Mouse (Mus musculus) stomach, embryonic 14.5 days (tissue): ENCODE results near the gene Fgf4. TPM values are rescaled to one million over a fixed set of nuclear protein-coding genes. Genes with fewer than 3 reads are reported as not detected.

Experiments used
- ATAC-seq: fragments of 200-750 bp; cut with Nextera tagmentation; 2 replicates; pipeline ENCODE4 v1.8.0; 2017; ENCODE audit warnings: low read depth, moderate TSS enrichment; ENCODE audit not compliant: insufficient number of reproducible peaks, insufficient read depth, low FRiP score
- H3K27ac ChIP-seq: fragments of 300-500 bp; sonication (generic); 2 replicates; pipeline ENCODE4 v1.5.1; 2014; ENCODE audit warnings: mild to moderate bottlenecking, low read length, moderate library complexity, mixed read lengths
- H3K27me3 ChIP-seq: fragments of 300-500 bp; sonication (generic); 2 replicates; pipeline ENCODE4 v1.6.1; 2014; ENCODE audit warnings: low read length, control low read depth, mixed read lengths; ENCODE audit not compliant: control insufficient read depth, insufficient read depth
- H3K36me3 ChIP-seq: fragments of 300-500 bp; sonication (generic); 2 replicates; pipeline ENCODE4 v1.6.1; 2014; ENCODE audit warnings: mild to moderate bottlenecking, control low read depth, low read length, moderate library complexity, mixed read lengths; ENCODE audit not compliant: control insufficient read depth, insufficient read depth
- H3K4me1 ChIP-seq: fragments of 300-500 bp; sonication (generic); 2 replicates; pipeline ENCODE4 v1.6.1; 2014; ENCODE audit warnings: low read length, control low read depth, mixed read lengths; ENCODE audit not compliant: control insufficient read depth, insufficient read depth
- H3K4me2 ChIP-seq: fragments of 300-500 bp; sonication (generic); replicated peaks from 2 replicates; pipeline ENCODE4 v1.6.1; 2014; ENCODE audit warnings: low read depth, low read length, control low read depth
- H3K4me3 ChIP-seq: fragments of 300-500 bp; sonication (generic); 2 replicates; pipeline ENCODE4 v1.5.1; 2014; ENCODE audit warnings: low read depth, low read length, control low read depth
- H3K9ac ChIP-seq: fragments of 300-500 bp; sonication (generic); replicated peaks from 2 replicates; pipeline ENCODE4 v1.6.1; 2014; ENCODE audit warnings: low read depth, mild to moderate bottlenecking, control low read depth, low read length, moderate library complexity, mixed read lengths
- H3K9me3 ChIP-seq: fragments of 300-500 bp; sonication (generic); 2 replicates; pipeline ENCODE4 v1.6.1; 2016; ENCODE audit warnings: low read depth, low read length, control low read depth; ENCODE audit not compliant: control insufficient read depth
- WGBS: fragments of 180-500 bp; shearing (Covaris S2); extraction: QIAGEN DNeasy Blood & Tissue Kit; methylation state at CpG from one replicate; pipeline ENCODE4 v1.1.7; 2014; 5-methylcytosine and 5-hydroxymethylcytosine counted together
- polyA plus RNA-seq: library from polyadenylated mRNA; unstranded; fragments of >200 nt; fragmentation: Nextera tagmentation; extraction: Ambion mirVana; gene quantifications from 2 replicates; pipeline ENCODE4 v1.2.1, GENCODE M21; 2014

Fgf4 gene
- polyA plus RNA-seq, 1 experiment from 2014 or later = not detected

DNA sequence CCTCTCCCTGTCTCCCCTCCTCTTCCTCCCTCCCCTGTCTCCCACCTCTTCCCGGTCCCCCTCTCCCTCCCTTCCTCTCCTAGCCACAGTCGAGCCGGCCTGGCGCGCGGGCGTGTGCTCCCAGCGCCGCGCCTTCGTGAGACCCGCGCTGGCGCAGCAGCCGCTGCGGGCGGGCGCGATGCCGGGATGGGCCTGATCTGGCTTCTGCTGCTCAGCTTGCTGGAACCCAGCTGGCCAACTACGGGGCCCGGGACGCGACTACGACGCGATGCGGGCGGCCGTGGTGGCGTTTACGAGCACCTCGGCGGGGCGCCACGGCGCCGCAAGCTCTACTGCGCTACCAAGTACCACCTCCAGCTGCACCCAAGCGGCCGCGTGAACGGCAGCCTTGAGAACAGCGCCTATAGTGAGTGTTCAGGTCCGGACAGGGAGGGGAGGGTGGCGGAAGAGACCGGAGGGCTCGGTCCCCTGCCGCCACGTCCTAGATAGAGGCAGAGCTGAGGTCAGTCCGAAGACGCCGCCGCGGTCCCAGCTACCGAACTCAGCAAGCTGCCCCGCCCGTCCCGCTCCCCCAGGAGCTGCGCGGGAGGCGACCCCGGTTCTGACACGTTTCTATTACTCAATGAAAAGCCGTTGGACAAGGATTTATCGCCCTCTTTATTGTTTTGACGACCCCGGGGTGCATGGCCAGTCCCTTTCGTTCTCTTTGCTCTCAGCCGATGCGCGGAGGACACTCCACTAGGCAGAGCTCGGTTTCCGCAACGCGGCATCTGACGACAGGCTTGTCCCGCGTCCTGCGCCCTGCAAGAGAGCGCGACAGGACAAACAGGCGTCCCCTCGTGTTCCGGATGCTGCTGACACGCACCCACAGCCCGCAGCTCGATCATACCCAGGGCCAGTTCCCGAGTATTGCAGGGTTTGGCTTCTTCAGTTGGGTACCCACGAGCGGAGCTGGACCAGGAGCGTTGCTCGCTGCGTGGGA lies 8.4 kb upstream of the Fgf4 start:
- no peak for ATAC-seq
- H3K9ac ChIP-seq = no peak overlapping the region

GRCm38 (mm10) chr7:144846158-144846557 lies 1.0 kb upstream of the Fgf4 start:
- no peaks in the 10 kb centered on the region for H3K9me3 ChIP-seq
- no peak for ATAC-seq
- no peak overlapping the region for H3K9ac ChIP-seq
- H3K4me3 ChIP-seq = no peak overlapping the region
- H3K27ac ChIP-seq = no peak overlapping the region
- no peak overlapping the region for H3K4me2 ChIP-seq
- H3K27me3 ChIP-seq = peaks cover 11% of the 10 kb centered on the region
- H3K4me1 ChIP-seq = no peaks in the 10 kb centered on the region
- WGBS = 26% methylated on average over 4 of the region's 4 CpGs
- H3K36me3 ChIP-seq = no peaks in the 10 kb centered on the region

More for the DNA sequence above, 8.4 kb upstream of the Fgf4 start:
- Histone ChIP-seq H3K4me1 (peaks cover 11% of the 10 kb centered on the region), H3K4me3 (peak overlapping the region; percentile 33), H3K27ac (no peak overlapping the region), H3K4me2 (peak overlapping the region; percentile 70), H3K36me3 (no peaks in the 10 kb centered on the region), H3K27me3 (peaks cover 60% of the 10 kb centered on the region), H3K9me3 (no peaks in the 10 kb centered on the region)
- under 1% methylated on average over 94 of the region's 94 CpGs for WGBS

- no peak for ATAC-seq
- Histone ChIP-seq H3K27me3 (no peaks in the 10 kb centered on the region), H3K4me3 (no peak overlapping the region), H3K4me2 (no peak overlapping the region), H3K27ac (no peak overlapping the region), H3K4me1 (no peaks in the 10 kb centered on the region), H3K36me3 (no peaks in the 10 kb centered on the region), H3K9ac (no peak overlapping the region), H3K9me3 (no peaks in the 10 kb centered on the region)
- WGBS = 55% methylated on average over 3 of the region's 3 CpGs
These were observed 4.2 kb downstream of the Fgf4 start for GRCm38 (mm10) chr7:144851321-144851720.

GRCm38 (mm10) chr7:144854966-144855365 lies 7.8 kb downstream of the Fgf4 start:
- H3K9ac ChIP-seq = no peak overlapping the region

DNA sequence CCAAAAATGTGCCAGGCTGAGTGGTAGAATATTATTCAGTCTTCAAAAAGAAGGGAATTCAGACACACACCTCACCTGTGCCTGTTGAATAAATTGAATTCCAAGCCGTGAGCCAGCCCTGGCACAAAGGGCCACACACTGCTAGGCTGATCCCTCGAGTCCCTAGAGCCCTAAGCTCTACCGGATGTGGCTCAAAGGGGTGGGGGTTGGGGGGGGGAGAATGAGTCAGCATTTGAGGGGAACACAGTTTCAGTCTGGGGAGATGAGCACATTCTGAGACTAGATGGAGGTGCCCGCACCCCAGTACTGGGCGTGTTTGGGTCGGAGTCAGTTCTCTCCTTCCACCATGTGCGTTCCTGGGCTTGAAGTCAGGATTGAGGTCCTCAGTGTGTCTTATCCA lies 10.0 kb downstream of the Fgf4 start:
- Histone ChIP-seq H3K9ac (no peak overlapping the region), H3K4me3 (no peak overlapping the region), H3K9me3 (no peaks in the 10 kb centered on the region), H3K36me3 (no peaks in the 10 kb centered on the region), H3K27ac (no peak overlapping the region), H3K4me2 (no peak overlapping the region), H3K27me3 (peaks cover 29% of the 10 kb centered on the region), H3K4me1 (0 out of 2 replicates have a peak, but pooled peaks cover 7% of the 10 kb centered on the region)
- no peak for ATAC-seq
- WGBS = 84% methylated on average over 7 of the region's 7 CpGs

More at GRCm38 (mm10) chr7:144854966-144855365, 7.8 kb downstream of the Fgf4 start:
- 29% methylated on average over 3 of the region's 3 CpGs for WGBS
- Histone ChIP-seq H3K4me2 (no peak overlapping the region), H3K4me1 (no peaks in the 10 kb centered on the region), H3K4me3 (no peak overlapping the region), H3K27ac (no peak overlapping the region), H3K27me3 (peaks cover 7% of the 10 kb centered on the region), H3K9me3 (no peaks in the 10 kb centered on the region), H3K36me3 (no peaks in the 10 kb centered on the region)
- no peak for ATAC-seq

- 76% methylated on average over 3 of the region's 3 CpGs for WGBS
- Histone ChIP-seq H3K4me3 (no peak overlapping the region), H3K36me3 (no peaks in the 10 kb centered on the region), H3K4me1 (0 out of 2 replicates have a peak, but pooled peaks cover 7% of the 10 kb centered on the region), H3K4me2 (no peak overlapping the region), H3K9ac (no peak overlapping the region), H3K9me3 (no peaks in the 10 kb centered on the region), H3K27ac (no peak overlapping the region), H3K27me3 (peaks cover 32% of the 10 kb centered on the region)
- no peak for ATAC-seq
These were observed 10.7 kb downstream of the Fgf4 start for GRCm38 (mm10) chr7:144857826-144858342.

DNA sequence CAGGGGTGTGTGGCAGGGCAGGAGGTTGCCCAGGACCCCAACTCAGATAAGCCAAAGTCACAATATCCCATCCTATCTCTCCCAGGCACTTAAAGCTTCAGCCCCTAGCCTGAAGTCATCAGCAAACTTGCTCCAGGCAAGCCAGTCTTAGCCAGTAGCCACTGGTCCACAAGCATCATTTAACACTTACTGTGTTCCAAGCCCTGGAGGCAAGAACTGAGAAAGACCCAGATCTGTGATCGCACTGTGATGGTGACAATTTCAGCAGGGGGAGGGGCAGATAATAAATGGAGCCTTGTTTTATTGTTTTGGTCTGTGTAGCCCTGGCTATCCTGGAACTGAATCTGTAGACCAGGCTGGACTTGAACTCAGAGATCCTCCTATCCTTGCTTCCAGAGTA lies 11.5 kb downstream of the Fgf4 start:
- no peak overlapping the region for H3K27ac ChIP-seq
- no peaks in the 10 kb centered on the region for H3K9me3 ChIP-seq
- WGBS = 82% methylated on average over 1 of the region's 1 CpGs
- H3K4me1 ChIP-seq = 0 out of 2 replicates have a peak, but pooled peaks cover 7% of the 10 kb centered on the region
- no peak overlapping the region for H3K4me3 ChIP-seq
- no peak overlapping the region for H3K4me2 ChIP-seq
- no peak for ATAC-seq
- H3K9ac ChIP-seq = no peak overlapping the region
- H3K27me3 ChIP-seq = peaks cover 40% of the 10 kb centered on the region
- H3K36me3 ChIP-seq = no peaks in the 10 kb centered on the region

DNA sequence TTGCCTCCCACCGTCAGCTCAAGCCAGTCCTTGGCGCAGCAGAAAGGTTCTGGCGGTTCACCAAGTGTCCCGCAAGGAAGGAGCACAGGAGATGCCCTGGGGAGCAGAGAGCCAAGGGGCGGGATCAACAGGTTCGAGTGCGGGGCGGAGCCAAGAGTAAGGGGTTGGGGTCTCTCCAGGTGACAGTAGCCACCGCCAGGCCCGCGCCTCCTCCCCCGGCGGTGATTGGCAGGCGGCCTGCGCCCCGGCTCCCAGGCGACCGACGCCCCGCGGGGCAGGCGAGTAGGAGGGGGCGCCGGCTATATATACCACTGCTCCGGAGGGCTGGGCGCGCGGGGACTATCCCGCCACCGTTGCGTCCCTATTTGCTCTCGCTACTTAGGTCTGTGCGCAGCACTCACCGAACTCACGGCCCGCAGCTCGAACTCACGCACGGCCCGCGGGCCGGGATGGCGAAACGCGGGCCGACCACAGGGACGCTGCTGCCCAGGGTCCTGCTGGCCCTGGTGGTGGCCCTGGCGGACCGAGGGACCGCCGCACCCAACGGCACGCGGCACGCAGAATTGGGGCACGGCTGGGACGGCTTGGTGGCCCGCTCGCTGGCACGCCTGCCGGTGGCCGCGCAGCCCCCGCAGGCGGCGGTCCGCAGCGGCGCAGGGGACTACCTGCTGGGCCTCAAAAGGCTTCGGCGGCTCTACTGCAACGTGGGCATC lies 14.0 kb downstream of the Fgf4 start:
- ATAC-seq = no peak; the same call in 1 of the 2 replicates
- Histone ChIP-seq H3K4me2 (peak overlapping the region; percentile 23), H3K9me3 (no peaks in the 10 kb centered on the region), H3K4me3 (peak overlapping the region; percentile 15), H3K36me3 (no peaks in the 10 kb centered on the region), H3K27ac (no peak overlapping the region), H3K9ac (no peak overlapping the region), H3K27me3 (peaks cover 56% of the 10 kb centered on the region), H3K4me1 (0 out of 2 replicates have a peak, but pooled peaks cover 7% of the 10 kb centered on the region)
- 1% methylated on average over 70 of the region's 72 CpGs for WGBS
